Mouse (Mus musculus) cerebellum, adult 11 months (tissue): ENCODE results near the gene Slc25a44.
A peak's percentile ranks its signal among the peaks of the same experiment; 100 is the strongest.
"Not testable (repeated sequence)": the region's sequence is repeated elsewhere in the genome, so short reads cannot be mapped to it uniquely, and the experiment has no call there.

ENCODE experiments used
- DNase-seq: peaks from one replicate; pipeline ENCODE4 v3.0.0; 2022

Gene Slc25a44

GRCm38 (mm10) chr3:88449395-88450023, 24.6 kb upstream of the Slc25a44 start:
- peak; percentile 63 for DNase-seq

GRCm38 (mm10) chr3:88448443-88448842, 23.5 kb upstream of the Slc25a44 start:
- DNase-seq = no peak

GRCm38 (mm10) chr3:88447676-88448183, 22.8 kb upstream of the Slc25a44 start:
- DNase-seq = no peak

GRCm38 (mm10) chr3:88446471-88447123, 21.7 kb upstream of the Slc25a44 start:
- no peak for DNase-seq

GRCm38 (mm10) chr3:88442888-88443287, 17.9 kb upstream of the Slc25a44 start:
- no peak for DNase-seq

GRCm38 (mm10) chr3:88442488-88442887, 17.5 kb upstream of the Slc25a44 start:
- no peak for DNase-seq

- DNase-seq = no peak
Measured at GRCm38 (mm10) chr3:88440500-88441381, 15.8 kb upstream of the Slc25a44 start.

- no peak for DNase-seq
Measured at GRCm38 (mm10) chr3:88439582-88439981, 14.6 kb upstream of the Slc25a44 start.

GRCm38 (mm10) chr3:88437454-88437853, 12.5 kb upstream of the Slc25a44 start:
- no peak for DNase-seq

GRCm38 (mm10) chr3:88436395-88437201, 11.7 kb upstream of the Slc25a44 start:
- peak; percentile 76 for DNase-seq

GRCm38 (mm10) chr3:88435515-88435914, 10.6 kb upstream of the Slc25a44 start:
- no peak for DNase-seq

- not testable (repeated sequence) for DNase-seq
Measured at GRCm38 (mm10) chr3:88428639-88429038, 3.7 kb upstream of the Slc25a44 start.

GRCm38 (mm10) chr3:88427342-88427905, 2.5 kb upstream of the Slc25a44 start:
- DNase-seq = no peak

- DNase-seq = no peak
Measured at GRCm38 (mm10) chr3:88425708-88426420, 925 bp upstream of the Slc25a44 start.

GRCm38 (mm10) chr3:88425330-88425689, 371 bp upstream of the Slc25a44 start:
- DNase-seq = no peak

- peak; percentile 56 for DNase-seq
Measured at GRCm38 (mm10) chr3:88422020-88422720, 2.8 kb downstream of the Slc25a44 start.

GRCm38 (mm10) chr3:88420771-88421170, 4.2 kb downstream of the Slc25a44 start:
- DNase-seq = no peak

- DNase-seq = no peak
Measured at GRCm38 (mm10) chr3:88418016-88418415, 6.9 kb downstream of the Slc25a44 start.

- DNase-seq = no peak
Measured at GRCm38 (mm10) chr3:88415668-88416067, 9.3 kb downstream of the Slc25a44 start.

GRCm38 (mm10) chr3:88412636-88413035, 12.3 kb downstream of the Slc25a44 start:
- DNase-seq = no peak

- DNase-seq = no peak
Measured at GRCm38 (mm10) chr3:88411681-88412080, 13.3 kb downstream of the Slc25a44 start.
